Mouse (Mus musculus) kidney, embryonic 15.5 days (tissue): ENCODE data around the gene Magi2. TPM values are rescaled to one million over a fixed set of nuclear protein-coding genes. Genes with fewer than 3 reads are reported as not detected.

ENCODE experiments used
- ATAC-seq: fragments of 200-750 bp; cut with Nextera tagmentation; replicated peaks from 2 replicates; pipeline ENCODE4 v1.8.0; 2017; ENCODE audit warnings: moderate TSS enrichment; ENCODE audit not compliant: low FRiP score
- H3K27ac ChIP-seq: fragments of 300-500 bp; sonication (generic); 2 replicates; pipeline ENCODE4 v1.5.1; 2015; ENCODE audit warnings: mild to moderate bottlenecking, inconsistent platforms
- H3K27me3 ChIP-seq: fragments of 300-500 bp; sonication (generic); 2 replicates; pipeline ENCODE4 v1.6.1; 2015; ENCODE audit warnings: inconsistent platforms
- H3K36me3 ChIP-seq: fragments of 300-500 bp; sonication (generic); 2 replicates; pipeline ENCODE4 v1.6.1; 2015; ENCODE audit warnings: inconsistent platforms
- H3K4me1 ChIP-seq: fragments of 300-500 bp; sonication (generic); 2 replicates; pipeline ENCODE4 v1.6.1; 2015; ENCODE audit warnings: inconsistent platforms
- H3K4me2 ChIP-seq: fragments of 300-500 bp; sonication (generic); 2 replicates; pipeline ENCODE4 v1.6.1; 2015; ENCODE audit warnings: moderate library complexity, mild to moderate bottlenecking, inconsistent platforms
- H3K4me3 ChIP-seq: fragments of 300-500 bp; sonication (generic); replicated peaks from 2 replicates; pipeline ENCODE4 v1.5.1; 2015; ENCODE audit warnings: mild to moderate bottlenecking, inconsistent platforms
- H3K9ac ChIP-seq: fragments of 300-500 bp; sonication (generic); 2 replicates; pipeline ENCODE4 v1.6.1; 2015; ENCODE audit warnings: mild to moderate bottlenecking, inconsistent platforms
- H3K9me3 ChIP-seq: fragments of 300-500 bp; sonication (generic); replicated peaks from 2 replicates; pipeline ENCODE4 v1.6.1; 2016; ENCODE audit warnings: inconsistent platforms
- WGBS: fragments of 180-500 bp; shearing (Covaris S2); methylation state at CpG from one replicate; pipeline ENCODE4 v1.1.7; 2015; ENCODE audit warnings: mixed read lengths; 5-methylcytosine and 5-hydroxymethylcytosine counted together
- polyA plus RNA-seq: library from polyadenylated mRNA; unstranded; fragments of >200 nt; fragmentation: Nextera tagmentation; extraction: Ambion mirVana; gene quantifications from 2 replicates; pipeline ENCODE4 v1.2.1, GENCODE M21; 2015

Gene Magi2
- polyA plus RNA-seq, 1 experiment from 2014 or later = 18.6 TPM

DNA sequence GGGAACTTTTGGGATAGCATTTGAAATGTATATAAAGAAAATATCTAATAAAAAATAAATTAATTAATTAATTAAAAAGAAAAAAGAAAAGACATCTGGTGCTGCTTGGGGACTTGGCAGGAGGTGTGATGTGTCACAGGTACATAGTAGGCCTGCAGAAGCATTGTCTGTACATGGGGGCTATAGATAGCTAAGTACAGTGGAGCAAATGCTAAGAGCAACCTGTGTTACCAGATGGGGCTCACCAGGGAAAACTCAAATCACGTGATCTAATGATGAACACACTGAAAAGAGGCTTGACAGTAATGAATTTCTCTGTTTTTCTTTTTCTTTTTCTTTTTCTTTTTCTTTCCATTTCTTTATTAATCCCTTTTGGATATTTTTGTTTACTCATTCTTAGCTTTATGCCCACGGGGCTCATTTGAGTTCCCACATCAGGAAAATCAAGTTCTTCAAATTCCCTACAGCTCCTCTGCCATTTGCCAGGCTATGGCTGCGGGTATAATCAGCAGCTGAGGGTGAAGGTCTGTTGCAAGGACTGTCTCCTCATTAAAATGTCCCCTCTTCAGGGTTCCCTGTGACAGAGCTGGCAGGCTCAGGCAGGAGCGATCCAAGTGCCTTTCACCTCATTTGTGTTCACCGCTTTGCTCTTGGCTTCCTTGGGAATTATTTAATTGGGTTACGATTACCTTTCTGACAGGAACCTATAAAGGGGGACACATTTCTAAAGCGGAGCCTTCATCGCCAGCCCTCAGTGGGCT is 1058.4 kb downstream of the Magi2 start:
- H3K4me1 ChIP-seq = no peaks in the 10 kb centered on the region
- H3K9me3 ChIP-seq = no peaks in the 10 kb centered on the region
- no peak overlapping the region for H3K27ac ChIP-seq
- H3K36me3 ChIP-seq = no peaks in the 10 kb centered on the region
- no peak overlapping the region for H3K4me2 ChIP-seq
- no peak overlapping the region for H3K9ac ChIP-seq
- H3K4me3 ChIP-seq = no peak overlapping the region
- no peak for ATAC-seq
- H3K27me3 ChIP-seq = no peaks in the 10 kb centered on the region
- 86% methylated on average over 8 of the region's 8 CpGs for WGBS

DNA sequence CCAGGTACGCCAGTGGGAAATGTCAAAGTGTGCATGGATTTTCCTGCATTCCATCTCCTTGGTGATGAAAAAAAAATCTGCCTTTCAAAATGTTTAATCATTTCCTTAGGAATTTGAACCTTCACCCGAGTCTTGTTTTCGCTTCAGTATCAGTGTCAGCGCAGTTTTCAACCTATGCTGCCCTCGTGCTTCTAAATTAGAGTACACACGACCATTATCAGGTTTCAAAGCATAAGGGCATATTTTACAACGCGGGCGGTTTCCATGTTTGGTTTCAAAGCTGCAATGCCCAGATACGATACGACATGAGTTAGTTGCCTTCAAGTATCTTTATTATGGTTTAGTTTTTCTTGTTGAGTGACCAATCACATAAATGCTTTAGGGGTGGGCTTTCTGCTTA is 1067.7 kb downstream of the Magi2 start:
- 21% methylated on average over 11 of the region's 11 CpGs for WGBS
- Histone ChIP-seq H3K27ac (no peak overlapping the region), H3K4me1 (peaks cover 9% of the 10 kb centered on the region; the same call in 1 of the 2 replicates), H3K36me3 (no peaks in the 10 kb centered on the region), H3K9me3 (no peaks in the 10 kb centered on the region), H3K9ac (no peak overlapping the region), H3K4me2 (peak overlapping the region; percentile 39), H3K4me3 (no peak overlapping the region), H3K27me3 (no peaks in the 10 kb centered on the region)
- no peak for ATAC-seq

DNA sequence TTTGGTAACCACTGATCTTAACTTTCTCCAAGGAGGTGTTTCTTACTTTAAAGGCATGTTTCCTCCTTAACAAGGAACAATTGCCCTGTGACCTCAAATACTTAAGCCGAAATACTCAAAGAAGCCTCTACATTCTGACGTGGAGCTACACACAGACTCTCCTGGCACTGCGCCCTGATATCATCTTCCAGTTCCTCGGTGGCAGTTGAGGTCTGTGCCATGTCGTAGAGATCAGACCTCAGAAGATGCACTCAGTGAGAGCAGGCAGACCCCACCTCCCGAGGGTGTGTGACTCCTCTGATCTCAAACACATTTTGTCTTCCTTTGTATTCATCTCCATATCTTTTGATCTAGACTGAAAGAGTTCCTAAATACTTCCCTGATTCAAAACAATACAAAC is 1073.0 kb downstream of the Magi2 start:
- no peak overlapping the region for H3K27ac ChIP-seq
- H3K9me3 ChIP-seq = no peaks in the 10 kb centered on the region
- no peak overlapping the region for H3K9ac ChIP-seq
- no peak for ATAC-seq
- no peaks in the 10 kb centered on the region for H3K36me3 ChIP-seq
- 59% methylated on average over 6 of the region's 6 CpGs for WGBS
- 0 out of 2 replicates have a peak, but pooled peaks cover under 1% of the 10 kb centered on the region for H3K4me1 ChIP-seq
- H3K27me3 ChIP-seq = no peaks in the 10 kb centered on the region
- H3K4me2 ChIP-seq = no peak overlapping the region
- no peak overlapping the region for H3K4me3 ChIP-seq

DNA sequence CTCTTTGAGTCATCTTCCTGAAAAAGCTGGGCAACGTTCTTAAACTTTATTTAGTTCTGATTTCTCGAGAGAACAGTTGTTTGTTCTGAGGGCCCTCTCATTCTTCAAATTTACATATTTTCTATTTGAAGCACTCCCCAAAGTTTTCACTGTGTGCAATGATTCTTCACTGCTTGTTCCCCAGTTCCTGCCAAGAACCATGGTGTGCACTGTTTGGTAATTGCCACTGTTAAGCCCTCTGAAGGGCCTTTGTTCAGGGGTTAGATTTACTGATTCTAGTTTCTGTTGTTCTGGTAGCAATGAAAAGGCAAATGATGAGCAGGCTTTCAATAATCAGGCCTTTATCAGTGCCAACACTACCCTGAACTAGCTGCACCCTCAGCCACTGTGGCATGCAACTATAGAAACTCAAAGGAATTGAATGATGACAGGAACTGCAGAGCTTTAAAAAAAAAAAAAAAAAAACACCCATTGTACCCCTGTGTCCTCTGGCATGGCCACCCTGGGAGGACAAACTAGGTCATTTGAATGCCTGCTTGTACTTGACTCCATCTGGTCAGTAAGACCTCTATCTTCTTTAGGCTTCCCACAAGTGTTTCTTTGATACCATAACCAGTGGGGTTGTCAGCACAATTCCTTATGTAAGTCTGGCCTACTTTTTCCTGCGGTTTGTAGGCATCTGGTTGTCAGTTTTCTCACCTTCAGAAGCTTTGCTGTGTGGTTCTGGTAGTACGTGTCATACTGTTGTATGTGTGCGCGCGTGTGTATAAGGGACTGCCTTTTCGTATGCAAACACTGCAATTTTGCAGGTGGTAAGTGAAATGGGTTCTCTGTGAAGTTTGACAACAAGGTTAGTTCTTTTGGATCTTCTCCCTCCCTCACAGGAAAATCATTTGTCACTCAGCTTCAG is 1076.5 kb downstream of the Magi2 start:
- Histone ChIP-seq H3K4me1 (no peaks in the 10 kb centered on the region), H3K36me3 (no peaks in the 10 kb centered on the region), H3K4me3 (no peak overlapping the region), H3K27ac (no peak overlapping the region), H3K27me3 (no peaks in the 10 kb centered on the region), H3K9ac (no peak overlapping the region), H3K4me2 (no peak overlapping the region), H3K9me3 (no peaks in the 10 kb centered on the region)
- ATAC-seq = no peak
- WGBS = 87% methylated on average over 8 of the region's 8 CpGs

DNA sequence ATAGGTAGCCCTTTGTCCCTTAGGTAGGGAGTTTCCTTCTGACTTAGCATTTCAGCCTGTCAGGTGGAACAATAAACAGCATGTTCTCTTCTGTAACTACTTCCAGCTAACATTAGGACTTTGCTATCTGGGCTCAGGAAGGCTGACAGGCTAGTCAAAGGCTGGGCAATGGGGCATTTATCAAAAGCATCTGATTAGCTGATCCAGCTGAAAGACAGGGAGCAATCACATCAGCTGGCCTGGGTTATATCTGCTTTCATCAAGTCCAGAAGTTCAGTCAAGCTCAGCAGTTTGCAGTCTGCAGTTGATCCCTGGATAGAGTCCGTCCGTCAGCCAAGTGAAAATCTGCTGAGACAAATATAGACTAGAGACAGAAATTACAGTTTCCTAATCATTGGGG is 1094.1 kb downstream of the Magi2 start:
- no peak overlapping the region for H3K4me2 ChIP-seq
- WGBS = 77% methylated on average over 2 of the region's 2 CpGs
- no peaks in the 10 kb centered on the region for H3K4me1 ChIP-seq

DNA sequence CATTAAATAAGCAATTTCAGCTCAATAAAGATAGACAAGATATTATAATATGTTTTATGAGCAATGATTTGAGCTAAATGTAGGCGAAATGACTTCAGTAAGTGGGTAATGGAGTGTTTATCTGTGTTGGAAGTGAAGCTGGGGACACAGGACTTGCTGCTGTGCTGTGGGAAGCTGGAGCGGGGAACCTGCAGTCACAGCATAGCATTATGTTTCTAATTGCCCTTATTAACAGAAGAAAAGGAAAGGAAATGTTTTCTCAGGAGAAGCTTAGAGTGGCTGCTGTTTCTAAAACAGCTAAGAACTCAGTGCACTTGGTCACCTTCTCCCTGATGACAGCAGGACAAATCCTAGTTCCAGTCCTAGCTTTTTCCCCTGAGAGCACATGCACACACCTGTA is 1098.5 kb downstream of the Magi2 start:
- Histone ChIP-seq H3K4me2 (no peak overlapping the region), H3K36me3 (no peaks in the 10 kb centered on the region), H3K4me3 (no peak overlapping the region), H3K4me1 (no peaks in the 10 kb centered on the region), H3K9me3 (no peaks in the 10 kb centered on the region), H3K9ac (no peak overlapping the region), H3K27ac (no peak overlapping the region), H3K27me3 (no peaks in the 10 kb centered on the region)
- WGBS = 68% methylated on average over 2 of the region's 2 CpGs
- ATAC-seq = no peak

More for the DNA sequence above, 1094.1 kb downstream of the Magi2 start:
- Histone ChIP-seq H3K36me3 (no peaks in the 10 kb centered on the region), H3K9ac (no peak overlapping the region), H3K9me3 (no peaks in the 10 kb centered on the region), H3K4me3 (no peak overlapping the region), H3K27ac (no peak overlapping the region), H3K27me3 (no peaks in the 10 kb centered on the region)
- no peak for ATAC-seq

DNA sequence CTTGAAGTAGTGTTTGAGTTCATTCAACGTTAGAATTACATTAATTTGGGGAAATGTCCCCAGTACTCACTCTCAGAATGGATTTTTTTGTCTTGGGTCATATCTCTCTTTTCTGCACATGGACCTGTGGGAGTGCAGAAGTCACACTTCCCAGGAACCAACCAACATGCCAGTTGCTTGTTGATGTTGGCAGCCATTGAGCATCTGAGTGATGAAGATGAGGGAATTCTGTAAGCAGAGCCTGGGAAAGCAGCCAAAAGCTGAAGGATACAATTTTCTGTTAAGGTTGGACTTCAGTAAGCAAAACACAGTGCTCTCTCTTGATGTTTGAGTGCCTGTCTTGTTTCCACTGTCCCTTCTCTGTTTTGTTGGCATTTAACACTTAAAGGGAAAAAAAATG is 1102.1 kb downstream of the Magi2 start:
- WGBS = 41% methylated on average over 1 of the region's 1 CpGs
- no peak overlapping the region for H3K4me2 ChIP-seq
- H3K9ac ChIP-seq = no peak overlapping the region
- no peak overlapping the region for H3K27ac ChIP-seq
- no peak overlapping the region for H3K4me3 ChIP-seq
- H3K4me1 ChIP-seq = no peaks in the 10 kb centered on the region
- H3K36me3 ChIP-seq = no peaks in the 10 kb centered on the region
- H3K27me3 ChIP-seq = no peaks in the 10 kb centered on the region
- ATAC-seq = no peak
- no peaks in the 10 kb centered on the region for H3K9me3 ChIP-seq

DNA sequence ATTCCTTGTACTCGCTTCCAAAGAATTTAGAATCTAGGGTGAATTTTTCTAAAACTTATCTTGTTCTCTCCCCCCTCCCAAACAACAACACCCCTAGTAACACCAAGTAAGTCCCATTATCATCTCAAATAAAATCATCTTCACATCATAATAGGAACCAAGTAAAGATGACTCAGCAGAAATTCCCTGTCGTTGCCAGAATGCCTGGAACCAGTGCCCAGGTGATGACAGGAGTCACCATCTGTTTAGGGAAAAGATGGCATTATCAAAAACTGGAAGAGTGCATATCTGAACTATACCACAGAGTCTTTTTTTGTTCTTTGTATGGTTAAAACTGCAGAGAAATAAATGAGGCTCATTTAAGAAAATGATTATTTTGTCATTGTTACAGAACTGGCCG is 1103.2 kb downstream of the Magi2 start:
- H3K4me2 ChIP-seq = no peak overlapping the region
- no peak for ATAC-seq
- 85% methylated on average over 3 of the region's 3 CpGs for WGBS
- no peaks in the 10 kb centered on the region for H3K27me3 ChIP-seq
- H3K4me1 ChIP-seq = no peaks in the 10 kb centered on the region
- H3K4me3 ChIP-seq = no peak overlapping the region
- H3K27ac ChIP-seq = no peak overlapping the region
- H3K9ac ChIP-seq = no peak overlapping the region
- H3K9me3 ChIP-seq = no peaks in the 10 kb centered on the region
- H3K36me3 ChIP-seq = no peaks in the 10 kb centered on the region

DNA sequence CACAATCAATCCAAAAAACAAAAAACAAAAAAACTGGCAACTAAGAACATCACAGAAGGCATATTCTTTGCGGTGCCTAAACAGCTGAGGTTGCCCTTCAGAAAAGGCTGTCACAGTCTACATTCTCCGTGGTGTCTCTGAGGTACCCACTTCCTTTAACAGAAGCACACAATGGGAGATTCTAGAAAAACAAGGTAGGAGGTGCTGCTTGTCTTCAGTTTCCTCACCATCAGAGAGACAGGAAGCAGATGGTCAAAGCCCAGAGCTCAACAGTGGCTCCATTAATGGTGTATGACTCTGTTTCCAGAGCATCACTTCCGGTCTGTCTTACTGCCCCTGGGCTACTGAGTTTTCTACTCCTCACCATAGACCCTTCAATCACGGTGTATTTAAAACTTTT is 1105.7 kb downstream of the Magi2 start:
- ATAC-seq = no peak
- no peaks in the 10 kb centered on the region for H3K9me3 ChIP-seq
- no peak overlapping the region for H3K9ac ChIP-seq
- no peak overlapping the region for H3K4me2 ChIP-seq
- H3K27me3 ChIP-seq = no peaks in the 10 kb centered on the region
- H3K27ac ChIP-seq = no peak overlapping the region
- WGBS = 70% methylated on average over 4 of the region's 4 CpGs
- H3K4me1 ChIP-seq = no peaks in the 10 kb centered on the region
- H3K4me3 ChIP-seq = no peak overlapping the region
- no peaks in the 10 kb centered on the region for H3K36me3 ChIP-seq

DNA sequence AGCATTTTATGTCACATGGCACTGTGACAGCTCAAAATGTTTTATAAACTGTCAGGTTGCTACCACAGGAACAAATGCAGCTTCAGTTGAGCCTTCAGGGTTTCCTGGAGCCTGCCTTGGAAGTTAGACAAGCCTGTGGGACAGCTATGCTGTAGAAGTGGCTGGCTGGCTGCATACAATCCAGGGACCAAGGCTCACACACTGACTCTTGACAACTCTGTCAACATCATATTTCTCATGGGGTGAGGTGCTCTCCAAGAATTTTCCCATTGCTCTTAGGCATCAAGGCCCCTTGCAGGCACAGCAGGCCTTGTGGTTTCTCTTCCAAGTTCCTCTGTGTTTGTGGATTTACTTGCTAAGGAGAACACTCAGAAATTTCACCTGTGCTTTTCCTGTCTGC is 1107.7 kb downstream of the Magi2 start:
- no peak overlapping the region for H3K27ac ChIP-seq
- ATAC-seq = no peak
- no peak overlapping the region for H3K4me2 ChIP-seq
- H3K9ac ChIP-seq = no peak overlapping the region
- no peak overlapping the region for H3K4me3 ChIP-seq
- H3K9me3 ChIP-seq = no peaks in the 10 kb centered on the region
- H3K4me1 ChIP-seq = no peaks in the 10 kb centered on the region
- H3K36me3 ChIP-seq = no peaks in the 10 kb centered on the region
- no peaks in the 10 kb centered on the region for H3K27me3 ChIP-seq

DNA sequence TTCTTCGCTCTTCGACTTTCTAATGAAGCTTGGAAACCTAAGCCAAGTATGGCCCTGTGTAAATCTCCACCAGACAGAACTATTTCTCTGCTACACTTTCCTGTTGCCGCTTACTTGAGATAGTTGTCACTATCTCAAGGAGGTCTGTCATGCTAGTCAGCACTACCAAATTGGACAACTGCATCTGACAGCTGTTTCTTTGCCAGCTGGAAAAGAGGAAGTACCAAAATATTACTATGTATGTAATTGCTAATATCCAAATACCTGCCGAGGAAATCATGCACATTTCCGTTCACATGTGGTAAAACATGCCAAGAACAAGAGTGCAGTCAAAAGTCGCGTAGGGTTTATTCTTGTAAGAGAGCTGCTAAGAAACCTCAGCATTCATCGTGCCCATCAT is 1126.1 kb downstream of the Magi2 start:
- Histone ChIP-seq H3K27ac (no peak overlapping the region), H3K9ac (no peak overlapping the region), H3K36me3 (no peaks in the 10 kb centered on the region), H3K4me1 (no peaks in the 10 kb centered on the region), H3K9me3 (no peaks in the 10 kb centered on the region), H3K4me3 (no peak overlapping the region), H3K4me2 (no peak overlapping the region), H3K27me3 (no peaks in the 10 kb centered on the region)
- no peak for ATAC-seq
- 93% methylated on average over 8 of the region's 8 CpGs for WGBS

DNA sequence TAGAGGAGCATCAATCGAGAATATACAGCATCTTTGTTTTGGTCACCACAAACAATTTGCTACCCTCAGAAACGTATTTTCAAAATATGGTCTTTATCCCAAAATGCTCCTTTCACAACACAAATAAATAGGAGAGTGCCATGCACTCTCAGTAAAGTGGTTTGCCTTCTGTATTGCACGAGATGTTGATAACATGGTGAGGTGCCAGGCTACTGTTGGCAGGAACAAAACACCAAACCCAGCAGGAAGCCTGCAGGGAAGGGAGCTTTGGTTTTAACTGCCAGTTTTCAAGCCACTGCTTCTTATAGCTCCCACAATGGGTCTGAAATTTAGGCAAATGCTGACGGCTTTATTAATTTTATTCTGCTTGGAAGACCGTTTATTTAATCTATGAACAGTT is 1131.6 kb downstream of the Magi2 start:
- no peaks in the 10 kb centered on the region for H3K4me1 ChIP-seq
- no peak overlapping the region for H3K4me2 ChIP-seq
- ATAC-seq = no peak
- WGBS = 73% methylated on average over 5 of the region's 5 CpGs
- no peak overlapping the region for H3K9ac ChIP-seq
- no peak overlapping the region for H3K4me3 ChIP-seq
- no peaks in the 10 kb centered on the region for H3K27me3 ChIP-seq
- no peak overlapping the region for H3K27ac ChIP-seq
- no peaks in the 10 kb centered on the region for H3K9me3 ChIP-seq
- H3K36me3 ChIP-seq = no peaks in the 10 kb centered on the region
